Mouse (Mus musculus) liver, embryonic 11.5 days (tissue): ENCODE results near the gene Mfsd4b2. TPM values are rescaled to one million over a fixed set of nuclear protein-coding genes. Genes with fewer than 3 reads are reported as not detected.

Experiments
- ATAC-seq: fragments of 200-750 bp; cut with Nextera tagmentation; replicated peaks from 2 replicates; pipeline ENCODE4 v1.8.0; 2017; ENCODE audit warnings: moderate number of reproducible peaks, mild to moderate bottlenecking, moderate TSS enrichment, moderate library complexity; ENCODE audit not compliant: low FRiP score
- DNase-seq: peaks from one replicate; pipeline ENCODE4 v3.0.0-alpha.2; 2017; ENCODE audit warnings: low spot score
- H3K27ac ChIP-seq: fragments of 300-500 bp; sonication (generic); 2 replicates; pipeline ENCODE4 v1.5.1; 2014; ENCODE audit warnings: mild to moderate bottlenecking, low read depth, low read length, control low read depth
- H3K27me3 ChIP-seq: fragments of 300-500 bp; sonication (generic); replicated peaks from 2 replicates; pipeline ENCODE4 v1.6.1; 2014; ENCODE audit warnings: low read length, mixed read lengths; ENCODE audit not compliant: control insufficient read depth, insufficient read depth
- H3K36me3 ChIP-seq: fragments of 300-500 bp; sonication (generic); 2 replicates; pipeline ENCODE4 v1.6.1; 2014; ENCODE audit warnings: mild to moderate bottlenecking, low read length, moderate library complexity, mixed read lengths; ENCODE audit not compliant: control insufficient read depth, insufficient read depth
- H3K4me1 ChIP-seq: fragments of 300-500 bp; sonication (generic); replicated peaks from 2 replicates; pipeline ENCODE4 v1.6.1; 2014; ENCODE audit warnings: low read length, mixed read lengths; ENCODE audit not compliant: control insufficient read depth, insufficient read depth
- H3K4me2 ChIP-seq: fragments of 300-500 bp; sonication (generic); 2 replicates; pipeline ENCODE4 v1.6.1; 2014; ENCODE audit warnings: mild to moderate bottlenecking, control low read depth, moderate library complexity
- H3K4me3 ChIP-seq: fragments of 300-500 bp; sonication (generic); 2 replicates; pipeline ENCODE4 v1.5.1; 2014; ENCODE audit warnings: low read depth, low read length, control low read depth
- H3K9ac ChIP-seq: fragments of 300-500 bp; sonication (generic); 2 replicates; pipeline ENCODE4 v1.6.1; 2014; ENCODE audit warnings: low read depth, low read length, control low read depth
- H3K9me3 ChIP-seq: fragments of 300-500 bp; sonication (generic); 2 replicates; pipeline ENCODE4 v1.6.1; 2016; ENCODE audit warnings: low read length, inconsistent platforms, mixed read lengths; ENCODE audit not compliant: control insufficient read depth
- WGBS: fragments of 180-500 bp; shearing (Covaris S2); extraction: QIAGEN DNeasy Blood & Tissue Kit; methylation state at CpG from one replicate; pipeline ENCODE4 v1.1.7; 2014; 5-methylcytosine and 5-hydroxymethylcytosine counted together
- polyA plus RNA-seq: library from polyadenylated mRNA; unstranded; fragments of >200 nt; fragmentation: Nextera tagmentation; extraction: Ambion mirVana; gene quantifications from 2 replicates; pipeline ENCODE4 v1.2.1, GENCODE M21; 2014

Gene Mfsd4b2
- polyA plus RNA-seq, 1 experiment from 2014 or later: not detected

GRCm38 (mm10) chr10:39906799-39907658 lies 19.7 kb downstream of the Mfsd4b2 start:
- ATAC-seq (no peak), DNase-seq (no peak)
- Histone ChIP-seq H3K9ac (no peak overlapping the region), H3K4me3 (no peak overlapping the region), H3K4me1 (no peaks in the 10 kb centered on the region), H3K27me3 (0 out of 2 replicates have a peak, but pooled peaks cover 2% of the 10 kb centered on the region), H3K4me2 (no peak overlapping the region), H3K27ac (no peak overlapping the region), H3K36me3 (no peaks in the 10 kb centered on the region), H3K9me3 (no peaks in the 10 kb centered on the region)
- WGBS: 75% methylated on average over 10 of the region's 10 CpGs

GRCm38 (mm10) chr10:39904191-39904590 lies 22.5 kb downstream of the Mfsd4b2 start:
- no peak overlapping the region for H3K4me3 ChIP-seq
- DNase-seq (no peak), ATAC-seq (no peak)
- H3K27me3 ChIP-seq: 0 out of 2 replicates have a peak, but pooled peaks cover 2% of the 10 kb centered on the region
- no peaks in the 10 kb centered on the region for H3K36me3 ChIP-seq
- no peaks in the 10 kb centered on the region for H3K4me1 ChIP-seq
- H3K9me3 ChIP-seq: no peaks in the 10 kb centered on the region
- no peak overlapping the region for H3K9ac ChIP-seq
- 69% methylated on average over 3 of the region's 3 CpGs for WGBS
- no peak overlapping the region for H3K4me2 ChIP-seq
- no peak overlapping the region for H3K27ac ChIP-seq

DNA sequence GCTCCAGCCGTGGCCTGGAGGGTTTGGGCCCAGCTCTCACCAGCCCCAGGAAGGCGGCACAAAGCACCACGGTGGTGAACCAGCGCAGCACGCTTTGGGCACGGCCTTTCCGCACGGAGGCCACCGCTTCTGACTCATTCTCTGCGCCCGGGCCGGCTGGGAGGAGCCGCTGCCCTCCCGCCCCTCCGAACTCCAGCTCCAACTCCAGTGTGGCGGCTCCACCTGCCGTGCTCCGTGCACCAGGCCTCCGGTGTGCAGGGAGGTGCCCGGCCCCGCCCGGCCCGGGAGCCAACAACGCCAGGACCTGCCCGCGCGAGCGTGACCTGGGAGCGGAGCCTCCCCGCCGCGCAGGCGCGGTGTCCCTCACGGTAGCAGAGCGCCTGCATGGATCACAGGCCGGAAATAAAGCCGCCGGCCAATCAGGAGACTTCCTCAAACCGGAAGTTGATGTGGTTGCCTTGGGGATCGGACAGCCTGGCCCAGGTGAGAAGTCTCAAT lies 27.8 kb downstream of the Mfsd4b2 start, which contains the start of gene Mfsd4b4:
Gene Mfsd4b4 (minus strand): TSS at position 365 of the 498 bp plus-strand sequence.
- Histone ChIP-seq H3K4me1 (peaks cover 10% of the 10 kb centered on the region), H3K27me3 (no peaks in the 10 kb centered on the region), H3K9me3 (no peaks in the 10 kb centered on the region), H3K36me3 (no peaks in the 10 kb centered on the region), H3K4me3 (peak within 1 kb of the TSS; percentile 75), H3K27ac (peak within 1 kb of the TSS; percentile 86), H3K9ac (peak within 1 kb of the TSS; percentile 90), H3K4me2 (peak within 1 kb of the TSS; percentile 75)
- DNase-seq: peak; percentile 89
- under 1% methylated on average over 41 of the region's 41 CpGs for WGBS
- peak; percentile 92 for ATAC-seq

- no peaks in the 10 kb centered on the region for H3K27me3 ChIP-seq
- DNase-seq (no peak), ATAC-seq (no peak)
- no peaks in the 10 kb centered on the region for H3K36me3 ChIP-seq
- H3K4me2 ChIP-seq: no peak overlapping the region
- 80% methylated on average over 5 of the region's 5 CpGs for WGBS
- H3K4me1 ChIP-seq: peaks cover 10% of the 10 kb centered on the region
- no peak overlapping the region for H3K4me3 ChIP-seq
- no peak overlapping the region for H3K27ac ChIP-seq
- H3K9me3 ChIP-seq: no peaks in the 10 kb centered on the region
- no peak overlapping the region for H3K9ac ChIP-seq
Observed at GRCm38 (mm10) chr10:39896503-39896902, 30.2 kb downstream of the Mfsd4b2 start.

DNA sequence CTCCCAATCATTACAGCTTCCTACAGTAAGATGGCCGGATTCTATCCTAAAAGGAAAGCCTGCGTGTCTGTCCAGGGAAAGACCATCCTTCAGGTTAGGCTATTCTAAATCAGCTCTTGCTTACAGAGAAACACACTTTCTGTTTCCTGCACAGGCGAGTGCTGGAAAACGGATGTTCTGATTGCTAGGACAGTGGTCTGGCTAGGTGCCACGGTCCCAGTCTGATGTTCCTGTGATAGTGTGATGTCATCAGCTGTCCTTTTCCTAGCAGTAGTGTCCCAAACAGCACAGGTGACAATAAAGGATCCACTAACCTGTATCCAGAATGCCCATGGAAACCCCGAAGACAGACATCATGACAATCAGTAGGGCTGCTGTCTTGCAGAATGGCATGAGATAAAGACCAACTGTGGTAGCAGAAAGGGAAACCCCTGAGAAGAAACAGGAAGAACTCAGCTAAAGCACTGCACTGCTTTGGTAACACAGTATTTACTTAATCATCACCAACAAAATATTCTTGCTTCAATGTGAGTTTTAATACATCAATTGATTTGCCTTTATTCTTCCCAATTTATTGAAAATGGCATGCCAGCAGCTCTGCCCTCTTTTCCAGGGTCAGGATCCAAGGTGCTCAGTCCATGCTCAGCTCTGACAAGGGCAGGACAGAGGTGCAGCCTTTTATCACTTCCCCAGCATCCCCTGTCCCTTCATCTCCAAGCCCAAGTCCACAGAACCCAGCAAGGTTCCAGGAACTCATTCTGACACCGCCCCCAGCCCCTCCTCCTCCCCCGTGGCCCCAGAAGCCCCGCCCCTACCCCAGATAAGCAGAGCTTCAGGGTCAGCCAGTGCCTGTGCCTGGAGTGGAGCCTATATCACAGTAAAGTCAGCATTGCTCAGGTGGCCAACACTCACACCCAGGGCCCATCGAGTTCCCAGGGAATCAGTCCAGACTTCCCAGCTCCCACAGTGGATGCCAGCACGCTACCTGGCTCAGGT lies 32.7 kb downstream of the Mfsd4b2 start:
- peak overlapping the region; percentile 23; the same call in 1 of the 2 replicates for H3K27ac ChIP-seq
- WGBS: 59% methylated on average over 11 of the region's 11 CpGs
- no peaks in the 10 kb centered on the region for H3K9me3 ChIP-seq
- H3K36me3 ChIP-seq: no peaks in the 10 kb centered on the region
- no peaks in the 10 kb centered on the region for H3K27me3 ChIP-seq
- H3K4me1 ChIP-seq: peaks cover 10% of the 10 kb centered on the region
- ATAC-seq (peak; percentile 76), DNase-seq (peak; percentile 51)
- peak overlapping the region; percentile 13; the same call in 1 of the 2 replicates for H3K4me2 ChIP-seq
- no peak overlapping the region for H3K9ac ChIP-seq
- H3K4me3 ChIP-seq: no peak overlapping the region

DNA sequence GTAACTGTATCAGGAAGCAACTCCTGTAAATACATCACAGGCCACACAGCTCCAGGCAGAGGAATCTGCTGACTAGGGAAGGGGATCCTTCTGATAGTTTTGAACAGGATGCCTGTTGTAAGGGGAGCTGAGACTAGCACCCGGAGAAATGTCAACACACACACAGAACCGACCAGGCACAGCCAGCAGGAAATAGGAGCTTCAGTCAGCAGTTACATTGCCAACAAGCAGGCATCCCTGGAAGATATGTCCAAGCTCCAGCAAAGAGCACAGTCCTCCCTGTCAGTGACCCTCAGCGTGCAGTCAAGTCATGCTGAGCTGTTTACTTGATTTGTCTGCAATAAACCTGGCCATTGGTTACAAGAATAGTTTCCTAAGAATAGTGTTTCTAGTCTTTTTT lies 38.1 kb downstream of the Mfsd4b2 start:
- WGBS: 51% methylated on average over 3 of the region's 3 CpGs
- Histone ChIP-seq H3K9me3 (no peaks in the 10 kb centered on the region), H3K4me3 (no peak overlapping the region), H3K9ac (no peak overlapping the region), H3K4me2 (no peak overlapping the region), H3K27ac (no peak overlapping the region), H3K4me1 (no peaks in the 10 kb centered on the region), H3K27me3 (no peaks in the 10 kb centered on the region), H3K36me3 (no peaks in the 10 kb centered on the region)
- DNase-seq: no peak
- ATAC-seq: no peak

Other genes with a start within 250 kb of the Mfsd4b2 start
- gene Rev3l, start 194.8 kb downstream of the Mfsd4b2 start, polyA plus RNA-seq: 8.7 and 9.5 TPM in 2 replicates
- gene Mfsd4b4, start 27.7 kb downstream of the Mfsd4b2 start, polyA plus RNA-seq: 3.4 and 4.1 TPM in 2 replicates
- gene Mfsd4b3, start 33.2 kb upstream of the Mfsd4b2 start, polyA plus RNA-seq: 0.78 and 0.83 TPM in 2 replicates
- gene Mfsd4b5, start 59.7 kb upstream of the Mfsd4b2 start, polyA plus RNA-seq: 0.10 and 0.12 TPM in 2 replicates
- 0.34 and 0.56 TPM in 2 replicates for gene Mfsd4b1, start 98.3 kb upstream of the Mfsd4b2 start, polyA plus RNA-seq
- gene Slc16a10, start 215.3 kb upstream of the Mfsd4b2 start, polyA plus RNA-seq: 46.9 and 49.2 TPM in 2 replicates